Mouse (Mus musculus) layer of hippocampus, postnatal 25 days (tissue): ENCODE measurements around the gene Cdk1. TPM values are rescaled to one million over a fixed set of nuclear protein-coding genes. Genes with fewer than 3 reads are reported as not detected.
A peak's percentile ranks its signal among the peaks of the same experiment; 100 is the strongest.

Source experiments
- DNase-seq, 2 experiments: peaks; one replicate each; pipeline ENCODE4 v3.0.0; 2022; ENCODE audit warnings: mixed read lengths in 2 of 2, low spot score in 1 of 2; ENCODE audit errors: extremely low spot score in 1 of 2
- total RNA-seq, 2 experiments: library from RNA; stranded (reverse); gene quantifications; 2 replicates each; pipeline ENCODE4 v1.2.3; 2021

Cdk1 gene
- total RNA-seq, 2 experiments from 2014 or later = 0.77 to 1.1 TPM

DNA sequence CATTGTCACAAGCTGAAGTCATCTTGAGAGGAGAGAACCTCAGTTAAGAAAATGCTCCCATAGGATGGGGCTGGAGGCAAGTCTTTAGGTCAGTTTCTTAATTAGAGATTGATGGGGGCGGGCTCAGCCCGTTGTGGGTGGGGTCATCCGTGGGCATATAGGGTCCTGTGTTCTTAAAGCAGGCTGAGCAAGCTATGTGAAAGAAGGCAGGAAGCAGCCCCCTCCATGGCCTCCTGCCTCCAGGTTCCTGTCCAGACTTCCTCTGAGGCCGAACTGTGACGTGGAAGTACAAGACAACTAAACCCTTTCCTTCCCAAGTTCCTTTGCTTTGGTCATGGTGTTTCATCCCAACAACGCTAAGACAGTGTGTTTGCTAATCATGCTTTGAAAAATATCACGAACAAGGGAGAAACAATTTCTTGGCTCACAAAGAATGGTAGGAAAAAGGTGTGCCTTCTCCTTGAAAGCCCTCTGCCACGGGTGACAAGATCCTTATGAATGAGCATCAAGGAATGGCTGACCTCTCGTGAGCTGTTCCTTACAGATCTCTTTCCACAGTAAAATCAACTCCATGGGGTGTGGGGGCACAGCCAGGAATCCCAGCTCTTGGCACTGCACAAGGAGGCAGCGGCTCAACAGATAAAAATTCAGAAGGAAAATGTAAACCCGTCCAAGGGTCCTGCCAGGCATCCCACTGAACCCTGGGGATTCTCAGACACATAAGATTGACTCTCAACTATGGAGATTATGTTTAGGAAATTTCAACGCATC lies 1.5 kb downstream of the Cdk1 start:
- DNase-seq = no peak

DNA sequence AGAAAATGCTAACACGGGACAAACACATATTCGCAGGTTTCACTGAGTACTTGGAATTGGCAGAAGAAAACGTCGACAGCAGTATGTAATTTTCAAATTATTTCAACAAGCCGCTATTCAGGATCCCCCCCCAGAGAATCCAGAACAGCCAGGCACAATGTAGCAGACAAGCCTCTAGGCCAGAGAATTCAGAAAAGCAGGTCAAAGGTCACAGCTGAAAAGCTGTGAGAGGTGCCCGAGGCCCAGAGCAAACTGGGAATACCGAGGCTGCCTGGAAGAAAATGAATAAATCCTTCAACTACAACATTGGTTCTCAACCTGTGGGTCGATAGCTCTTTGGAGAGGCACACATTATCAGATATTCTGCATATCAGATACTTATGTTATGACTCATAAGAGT lies 4.5 kb downstream of the Cdk1 start:
- DNase-seq = no peak

DNA sequence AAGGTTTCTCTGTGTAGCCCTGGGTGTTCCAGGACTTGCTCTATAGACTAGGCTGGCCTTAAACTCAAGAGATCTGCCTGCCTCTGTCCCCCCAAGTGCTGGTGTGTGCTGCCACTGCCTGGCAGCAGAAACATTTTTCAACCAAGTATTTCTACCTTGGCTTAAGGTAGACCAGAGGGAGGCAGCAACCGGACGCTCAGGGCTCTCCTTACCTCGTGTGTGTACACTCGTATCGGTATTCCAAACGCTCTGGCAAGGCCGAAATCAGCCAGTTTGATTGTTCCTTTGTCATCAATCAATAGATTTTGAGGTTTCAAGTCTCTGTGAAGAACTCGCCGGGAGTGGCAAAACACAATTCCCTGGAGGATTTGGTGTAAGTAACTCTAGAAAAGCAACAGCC lies 10.4 kb downstream of the Cdk1 start:
- no peak for DNase-seq

DNA sequence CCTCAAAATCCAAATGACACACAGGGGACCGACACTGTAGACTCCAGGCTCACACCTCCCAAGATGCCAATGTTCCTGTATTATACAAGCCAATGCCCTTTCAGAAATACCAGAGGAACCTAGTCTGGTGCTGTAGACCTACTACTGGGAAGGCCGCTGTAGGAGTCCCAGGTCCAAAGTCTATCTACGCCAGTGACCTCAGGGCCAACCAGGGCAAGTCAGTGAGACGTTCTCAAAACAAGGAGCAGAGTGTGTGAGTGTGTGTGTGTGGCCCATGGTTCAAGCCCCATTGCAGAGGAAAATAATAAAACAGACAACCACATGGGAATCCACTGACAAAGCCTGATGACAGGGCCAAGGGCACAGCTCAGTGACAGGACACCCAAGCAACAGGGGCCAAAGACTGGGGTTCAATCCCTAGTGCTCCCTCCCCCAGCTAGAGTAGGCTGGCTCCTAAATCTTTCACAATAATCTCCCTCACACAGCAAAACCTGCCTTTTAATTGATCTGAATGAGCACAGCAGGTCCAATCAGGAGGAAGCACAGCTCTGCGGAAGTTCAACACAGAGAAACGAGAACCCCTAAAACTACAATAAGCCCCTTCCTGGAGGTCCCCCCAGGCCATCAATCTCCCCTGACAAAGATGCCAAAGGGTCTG lies 11.0 kb downstream of the Cdk1 start:
- no peak for DNase-seq

DNA sequence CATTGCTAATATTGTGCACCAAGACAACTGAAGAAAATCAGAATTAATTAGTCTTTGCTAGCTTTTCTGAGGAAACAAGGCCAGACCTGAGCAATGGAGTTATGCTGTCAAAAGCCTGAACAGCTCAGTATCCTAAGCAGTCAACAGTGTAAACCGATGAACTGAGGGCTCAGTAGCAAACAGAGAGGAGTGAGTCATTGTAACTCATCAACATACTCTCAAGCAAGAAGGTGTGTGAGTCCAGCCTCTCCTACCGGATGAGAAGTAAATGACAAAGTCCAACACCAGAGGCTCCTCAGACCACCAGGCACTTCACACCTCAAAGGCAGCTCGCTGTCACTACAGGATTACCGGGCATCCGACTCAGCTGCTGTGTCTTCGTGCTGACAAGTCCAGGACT lies 12.7 kb downstream of the Cdk1 start:
- no peak for DNase-seq

DNA sequence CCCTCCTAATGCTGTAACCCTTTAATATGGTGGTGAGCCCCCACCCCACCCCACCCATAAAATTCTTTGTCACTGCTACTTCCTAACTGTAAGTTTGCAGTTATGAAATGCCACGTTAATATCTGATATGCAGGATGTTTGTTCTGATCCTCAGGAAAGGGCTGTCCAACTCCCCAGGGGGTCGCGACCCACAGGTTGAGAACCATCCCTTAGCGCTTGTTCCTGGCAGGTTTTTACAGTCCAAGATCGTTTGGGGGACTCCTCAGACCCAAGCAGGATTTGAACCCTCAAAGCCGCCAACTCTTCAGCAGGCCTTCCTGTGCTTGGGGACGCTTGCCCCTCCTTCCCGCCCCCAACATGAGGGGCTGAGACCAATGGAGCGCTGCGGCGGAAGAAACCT lies 16.5 kb downstream of the Cdk1 start:
- DNase-seq = no peak

DNA sequence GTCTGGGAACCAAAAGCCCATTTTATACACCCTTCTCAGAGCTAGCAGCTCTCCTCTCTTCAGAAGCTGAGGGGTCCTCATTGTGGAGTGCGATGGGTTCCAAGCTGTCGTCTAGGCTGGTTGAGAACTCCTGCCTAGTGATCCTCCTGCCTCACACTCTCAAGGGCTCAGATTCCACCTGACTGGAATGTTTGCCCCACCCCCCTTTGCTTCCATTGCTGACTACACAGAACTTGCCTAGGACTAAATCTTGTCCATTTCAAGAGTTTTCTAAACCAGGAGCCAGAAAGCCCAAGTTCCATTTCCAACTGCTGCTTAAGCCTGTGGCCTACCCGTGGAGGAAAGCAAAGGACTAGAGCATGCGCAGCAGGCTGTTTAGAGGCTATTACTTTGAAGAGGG lies 17.1 kb downstream of the Cdk1 start:
- no peak for DNase-seq

DNA sequence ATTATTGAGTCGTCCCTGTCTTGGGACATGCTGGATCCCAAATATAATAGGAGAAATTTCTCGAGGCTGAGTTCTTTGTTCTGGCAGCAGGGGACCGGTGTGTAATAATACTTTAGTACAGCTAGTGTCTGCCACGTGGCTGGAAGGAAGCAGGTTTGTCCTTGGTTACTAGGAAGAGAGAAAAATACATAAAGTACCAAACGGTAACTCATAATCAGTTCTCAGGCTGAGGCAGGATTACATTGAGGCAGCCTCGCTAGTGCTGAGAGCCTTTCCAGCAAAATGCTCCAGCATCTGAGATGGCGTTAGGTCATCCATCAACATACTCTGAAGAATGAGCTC lies 17.6 kb downstream of the Cdk1 start:
- DNase-seq = no peak

DNA sequence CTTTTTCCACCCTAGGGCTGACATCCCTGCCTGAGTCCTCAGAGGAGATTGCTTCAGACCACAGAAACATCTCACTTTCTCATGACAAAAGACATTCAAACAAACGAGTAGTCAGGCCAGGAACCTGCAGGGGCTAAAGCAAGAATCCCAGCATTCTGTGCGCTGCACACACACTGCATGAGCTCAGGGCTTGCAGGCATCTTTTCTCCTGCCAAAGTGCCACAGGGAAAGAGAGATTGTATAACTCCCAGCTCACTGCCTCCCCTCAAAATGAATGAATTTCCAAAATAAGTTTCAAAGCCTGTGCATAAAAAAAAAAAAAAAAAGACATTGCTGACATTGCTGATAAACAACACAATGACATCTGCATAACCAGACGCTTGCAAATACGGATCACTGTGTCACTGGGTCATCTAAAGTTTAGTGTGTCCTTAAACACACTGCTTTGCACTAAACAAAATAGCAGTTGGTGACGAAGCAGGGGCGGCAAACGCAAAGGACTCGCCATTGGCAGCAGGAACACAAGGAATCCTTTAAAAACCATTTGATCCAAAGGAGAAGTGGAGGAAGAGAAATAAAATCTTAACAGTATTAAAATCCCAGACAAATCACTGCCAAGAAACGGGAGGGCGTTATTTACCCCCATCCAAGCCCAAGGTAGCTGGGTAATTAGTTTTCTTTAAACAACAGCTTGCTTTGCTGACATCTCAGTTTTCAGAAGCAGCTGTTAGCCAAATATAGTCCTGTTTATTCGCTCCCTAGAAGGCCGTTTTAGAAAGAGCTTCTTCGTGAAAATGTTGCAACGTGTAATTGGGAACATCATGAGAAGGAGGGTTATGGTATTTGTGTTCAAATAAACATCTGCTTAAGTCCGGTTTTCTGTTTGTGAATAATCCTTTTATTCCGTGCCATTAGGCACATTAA lies 18.2 kb downstream of the Cdk1 start:
- peak in 1 of 2 experiments; percentile 17 for DNase-seq

DNA sequence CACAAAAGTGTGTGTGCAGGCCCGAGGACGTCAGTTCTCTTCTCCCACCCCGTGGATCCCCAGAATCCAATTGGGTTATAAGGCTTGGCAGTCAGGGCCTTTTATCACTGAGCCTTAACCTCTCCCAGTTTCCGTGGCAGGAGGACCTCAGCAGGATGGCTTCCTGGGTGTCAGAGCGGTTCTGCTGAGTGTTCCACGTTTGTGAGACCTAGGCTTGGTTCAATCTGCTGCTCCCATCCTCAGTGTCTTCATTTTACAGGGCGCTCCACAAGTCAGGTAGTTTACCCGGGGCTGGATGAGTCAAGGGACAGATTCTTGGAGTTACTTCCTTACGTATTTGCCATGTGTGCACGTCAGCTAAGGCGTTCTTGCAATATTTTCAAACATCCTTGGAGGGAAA lies 19.5 kb downstream of the Cdk1 start:
- no peak for DNase-seq

DNA sequence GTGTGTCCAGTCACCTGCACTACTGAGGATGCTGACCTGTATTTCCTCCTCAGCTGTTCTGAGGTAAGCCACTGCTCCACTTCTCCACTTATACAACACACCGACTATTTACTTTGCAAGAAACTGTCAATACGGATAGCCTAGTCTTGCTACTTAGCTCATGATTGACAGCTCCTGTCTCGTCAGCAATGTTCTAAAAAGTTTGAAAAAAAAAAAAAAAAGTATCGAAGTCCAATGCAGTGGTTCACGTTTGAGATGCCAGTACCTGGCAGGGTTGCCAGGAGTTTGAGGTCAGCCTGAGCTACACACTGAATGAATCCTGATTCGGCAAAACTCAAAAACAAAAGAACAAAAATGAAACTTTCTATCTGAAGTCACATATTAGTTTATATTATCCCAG lies 21.5 kb downstream of the Cdk1 start:
- DNase-seq = no peak

DNA sequence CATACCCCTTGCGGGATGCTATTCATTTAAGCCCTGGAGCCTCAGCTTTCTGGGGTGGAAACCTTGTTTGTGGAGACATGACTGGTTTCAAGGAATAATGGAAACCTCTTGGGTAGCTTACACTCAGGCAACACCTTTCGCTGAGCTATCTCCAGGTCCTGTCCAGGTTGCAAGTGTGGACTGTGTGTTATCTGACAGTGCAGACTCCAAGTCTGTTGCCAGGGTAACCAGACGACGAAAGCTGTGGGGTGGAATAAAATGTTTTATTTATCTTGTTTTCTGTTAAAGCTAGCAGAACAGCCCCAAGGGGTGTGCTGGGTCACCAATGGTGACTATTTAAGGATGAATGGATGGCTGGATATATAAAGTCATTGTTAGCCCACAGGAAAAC lies 24.1 kb downstream of the Cdk1 start:
- DNase-seq = no peak

DNA sequence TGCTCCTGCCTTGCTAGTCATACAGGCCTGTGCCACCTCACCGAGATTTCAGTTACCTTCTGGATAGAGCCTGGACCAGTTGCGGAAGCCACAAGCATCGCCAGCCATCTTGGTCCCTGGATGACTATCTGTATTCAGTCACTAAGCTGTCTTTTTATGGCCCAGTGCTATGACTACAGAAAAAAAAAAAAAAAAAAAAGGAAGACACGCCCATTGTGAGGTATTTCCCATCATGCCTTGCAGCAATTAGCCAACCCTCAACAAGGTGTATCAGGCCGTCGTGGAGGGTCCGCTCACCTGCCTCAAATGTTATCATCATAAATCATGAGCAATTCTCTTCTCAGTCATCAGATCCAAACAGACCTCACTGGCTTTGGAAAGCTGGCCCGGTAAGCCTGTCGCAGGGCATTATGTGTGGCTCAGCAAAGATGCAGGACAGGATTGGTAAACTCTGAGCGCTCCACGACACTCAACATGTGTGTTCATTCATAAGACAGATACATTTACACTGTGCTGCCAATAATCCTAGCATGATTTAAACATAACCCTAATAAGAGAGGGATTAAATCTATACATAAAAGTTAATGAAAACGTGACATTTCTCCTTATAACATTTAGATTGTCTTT lies 24.6 kb downstream of the Cdk1 start:
- DNase-seq = no peak

DNA sequence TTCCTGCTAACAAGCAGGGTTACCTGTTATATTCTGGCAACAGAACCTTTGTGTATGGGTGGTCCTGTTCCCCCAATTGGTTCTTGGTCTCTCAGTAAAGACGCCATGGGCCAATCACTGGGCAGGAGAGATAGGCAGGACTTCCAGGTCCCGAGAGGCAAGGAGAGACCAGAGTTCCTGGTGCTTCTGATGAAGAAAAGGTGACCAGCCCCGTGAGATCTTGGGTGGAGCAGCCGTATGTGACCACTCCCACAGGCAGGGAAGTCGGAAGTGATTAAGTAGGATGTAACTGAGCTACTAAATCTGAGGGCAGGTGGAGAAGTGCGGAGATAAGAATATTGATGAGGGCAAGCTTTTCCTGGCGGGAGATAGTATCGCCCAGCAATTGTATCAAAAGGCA lies 25.4 kb downstream of the Cdk1 start:
- no peak for DNase-seq

DNA sequence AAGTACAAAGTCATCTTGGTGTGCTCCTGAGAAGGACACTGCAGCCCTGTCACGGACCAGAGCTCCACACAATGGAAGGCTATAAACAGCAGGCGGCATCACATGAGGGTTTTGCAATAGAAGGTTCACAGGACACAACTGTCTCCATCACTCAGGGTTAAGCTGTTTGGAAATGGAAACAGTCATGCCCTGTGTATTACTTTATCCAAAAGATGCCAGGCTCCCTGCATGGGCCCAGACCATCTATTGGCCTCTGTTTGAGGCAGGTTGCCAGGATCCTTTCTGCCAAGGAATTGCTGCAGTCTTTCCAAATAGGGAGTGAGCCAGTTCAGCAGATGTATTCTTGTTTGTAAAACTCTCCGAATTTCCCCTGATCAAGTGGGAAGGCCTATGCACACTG lies 26.3 kb downstream of the Cdk1 start:
- DNase-seq = peak in 1 of 2 experiments; percentile 51

DNA sequence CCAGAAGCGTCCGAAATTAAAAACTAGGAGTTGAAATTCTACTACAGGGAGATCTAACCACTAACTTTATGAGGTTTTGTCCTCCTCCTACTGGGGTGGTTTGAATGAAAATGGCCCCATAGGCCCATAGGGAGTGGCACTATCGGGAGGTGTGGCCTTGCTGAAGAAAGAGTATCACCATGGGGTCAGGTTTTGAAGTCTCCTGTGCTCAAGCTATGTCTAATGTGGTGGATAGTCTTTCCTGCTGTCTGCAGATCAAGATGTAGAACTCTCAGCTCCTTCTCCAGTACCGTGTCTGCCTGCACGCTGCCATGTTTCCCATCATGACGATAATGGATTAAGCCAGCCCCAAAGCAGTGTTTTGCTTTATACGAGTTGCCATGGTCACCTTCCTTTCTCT lies 27.9 kb downstream of the Cdk1 start:
- no peak for DNase-seq

DNA sequence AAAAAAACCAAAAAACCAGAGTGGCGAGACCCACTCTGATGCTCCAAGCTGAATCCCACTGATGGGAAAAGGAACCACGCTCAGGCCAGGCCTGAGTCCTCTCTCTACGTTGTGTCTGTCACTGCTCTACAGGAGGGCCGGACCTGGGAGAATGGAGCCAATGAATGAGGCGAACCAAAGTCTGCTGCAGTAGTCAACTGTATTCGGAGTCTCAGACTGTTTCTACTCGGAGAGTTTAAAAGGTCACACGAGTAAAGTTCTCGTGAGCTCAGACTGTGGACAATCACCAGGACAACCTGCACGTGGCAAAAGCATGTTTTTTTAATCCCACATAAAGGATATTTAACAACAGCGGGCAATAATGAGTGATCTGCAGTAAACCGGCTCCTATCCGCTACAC lies 28.8 kb downstream of the Cdk1 start:
- DNase-seq = no peak

DNA sequence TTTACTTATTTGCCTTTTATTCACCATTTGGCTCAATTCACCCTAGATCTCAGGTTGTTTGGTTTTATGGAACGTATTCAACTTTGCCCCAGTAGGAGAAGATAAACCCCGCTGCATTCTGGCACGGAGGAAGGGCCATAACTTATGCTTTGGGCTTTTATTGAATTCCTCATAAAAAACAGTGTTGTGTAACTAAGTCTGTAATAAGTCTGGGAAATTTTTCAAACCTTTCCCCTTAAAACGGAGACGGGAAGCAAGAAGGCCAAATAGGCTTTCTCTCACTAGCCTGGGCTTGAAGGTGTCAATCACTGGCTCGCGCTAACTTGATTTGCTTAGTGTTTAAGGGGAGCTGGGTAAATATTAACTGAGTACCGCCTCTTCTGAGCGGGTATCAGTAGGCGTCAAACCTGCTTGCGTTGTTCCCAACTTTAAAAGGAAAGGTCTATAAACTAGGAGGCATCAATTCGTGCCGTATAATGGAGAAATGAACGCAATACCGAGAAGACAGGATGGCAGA lies 31.2 kb downstream of the Cdk1 start:
- no peak for DNase-seq

DNA sequence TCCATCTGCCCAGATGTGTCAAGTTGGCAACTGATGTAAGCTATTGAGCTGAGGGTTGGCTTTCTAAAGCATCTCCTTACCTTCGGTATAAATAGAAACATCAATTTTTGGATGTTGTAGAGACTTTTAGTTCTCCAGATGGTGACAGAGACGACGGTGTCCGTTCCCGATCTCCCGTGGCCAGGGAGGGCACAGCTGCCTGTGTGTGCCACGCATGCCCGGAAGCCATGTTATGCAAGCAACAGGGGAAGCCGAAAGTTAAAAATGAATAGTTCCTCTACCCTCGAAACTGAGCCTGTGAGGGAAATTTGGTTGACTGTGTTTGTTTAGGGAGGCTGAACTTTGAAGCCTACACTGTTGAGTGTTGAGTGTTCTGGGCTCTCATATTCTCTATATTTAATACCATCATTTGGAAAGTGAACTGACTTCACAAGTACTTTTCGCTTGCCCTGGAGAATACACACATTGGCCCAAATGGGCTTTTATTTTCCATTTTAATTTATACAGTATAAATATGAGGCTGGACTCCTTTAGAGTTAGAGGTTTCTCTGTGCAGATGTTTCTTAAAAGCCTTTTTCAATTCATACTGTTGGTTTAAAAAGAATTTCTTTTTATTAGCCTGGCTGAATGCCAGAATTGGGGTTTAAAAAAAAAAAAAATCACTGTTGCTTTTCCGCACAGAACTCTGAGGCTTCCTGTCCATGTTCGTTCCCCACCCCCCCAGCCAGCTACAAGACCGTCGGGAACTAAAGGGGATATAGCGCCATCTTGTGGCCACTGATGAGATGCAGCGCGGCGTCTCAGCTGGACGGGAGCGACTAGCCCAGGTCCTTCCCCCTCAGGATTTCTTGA lies 31.8 kb downstream of the Cdk1 start:
- peak; percentile 59 to 86 for DNase-seq

DNA sequence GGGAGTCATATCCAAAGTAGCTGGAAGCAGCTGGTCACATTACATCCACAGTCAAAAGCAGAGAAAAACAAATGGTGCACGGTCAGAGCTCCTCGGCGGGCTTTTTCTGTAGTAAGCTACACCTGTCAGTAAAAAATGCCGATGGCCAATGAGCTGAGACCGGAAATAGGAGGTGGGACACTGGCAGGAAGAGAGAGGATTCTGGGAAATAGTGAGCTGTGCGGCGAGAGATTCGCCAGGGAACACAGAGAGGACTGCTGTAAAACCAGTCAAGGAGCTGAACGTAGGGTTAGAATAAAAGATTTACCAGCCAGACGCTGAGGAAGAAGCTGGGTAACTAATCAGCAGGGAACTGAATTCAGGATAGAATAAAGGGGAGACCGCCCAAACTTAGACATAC lies 34.2 kb downstream of the Cdk1 start:
- DNase-seq = no peak
